Mouse (Mus musculus) CH12.LX (cell line): Measurements from ENCODE around the gene Tirap.

ENCODE experiments used
- CHD2 ChIP-seq: IDR thresholded peaks from 2 replicates; pipeline ENCODE4 v1.6.1; 2011; ENCODE audit warnings: low read length, improper control_type of control experiment
- MAFK ChIP-seq: IDR thresholded peaks from 2 replicates; pipeline ENCODE4 v1.6.1; 2011; ENCODE audit warnings: low read length, improper control_type of control experiment; ENCODE audit not compliant: insufficient replicate concordance
- MAZ ChIP-seq: IDR thresholded peaks from 2 replicates; pipeline ENCODE4 v1.6.1; 2012; ENCODE audit warnings: low read depth, mild to moderate bottlenecking, inconsistent platforms, low read length, improper control_type of control experiment, moderate library complexity
- NRF1 ChIP-seq: IDR thresholded peaks from 2 replicates; pipeline ENCODE4 v1.6.1; 2014; ENCODE audit warnings: low read depth, mild to moderate bottlenecking, inconsistent platforms, low read length, improper control_type of control experiment, moderate library complexity
- TBP ChIP-seq: conservative IDR thresholded peaks from 2 replicates; pipeline ENCODE4 v1.6.1; 2011; ENCODE audit warnings: low read depth, low read length, improper control_type of control experiment

DNA sequence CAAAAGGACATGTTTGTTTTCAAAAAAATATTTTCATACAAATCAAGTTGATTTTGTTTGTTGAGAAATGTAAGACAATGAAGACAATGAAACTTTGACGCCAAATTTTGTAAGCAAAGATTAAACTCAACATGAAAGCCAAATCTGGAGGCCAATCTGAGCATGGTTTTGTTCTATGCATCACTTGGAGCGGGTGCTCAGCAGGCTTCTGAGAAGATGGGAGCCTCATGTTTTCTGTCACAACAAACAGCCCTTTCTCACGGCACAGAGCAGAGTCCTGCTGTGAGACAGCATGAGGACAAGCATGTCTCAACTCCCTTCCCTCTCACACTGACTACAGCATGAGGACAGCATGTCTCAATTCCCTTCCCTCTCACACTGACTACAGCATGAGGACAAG is 35.9 kb upstream of the Tirap start:
- TF ChIP-seq MAFK (no peak), MAZ (no peak), TBP (no peak), NRF1 (no peak), CHD2 (no peak)
